Mouse (Mus musculus) spleen, postnatal 14 days (tissue): ENCODE data around the gene Cntnap1.
"Not testable (repeated sequence)": the region's sequence is repeated elsewhere in the genome, so short reads cannot be mapped to it uniquely, and the experiment has no call there.

Experiments
- DNase-seq, 2 experiments: peaks; one replicate each; pipeline ENCODE4 v3.0.0; 2021 to 2022; ENCODE audit warnings: low spot score in 2 of 2

Gene Cntnap1

GRCm38 (mm10) chr11:101149178-101150105 lies 20.9 kb upstream of the Cntnap1 start:
- DNase-seq, result no peak

- no peak for DNase-seq
Observed at GRCm38 (mm10) chr11:101151063-101151462, 19.3 kb upstream of the Cntnap1 start.

- no peak for DNase-seq
Observed at GRCm38 (mm10) chr11:101152825-101153224, 17.5 kb upstream of the Cntnap1 start.

- no peak for DNase-seq
Observed at GRCm38 (mm10) chr11:101154648-101155047, 15.7 kb upstream of the Cntnap1 start.

- no peak for DNase-seq
Observed at GRCm38 (mm10) chr11:101155151-101155550, 15.2 kb upstream of the Cntnap1 start.

- DNase-seq, result no peak
Observed at GRCm38 (mm10) chr11:101155728-101156371, 14.5 kb upstream of the Cntnap1 start, which contains the start of gene Tubg2. Tubg2 (plus strand) TSS chr11:101155907.

GRCm38 (mm10) chr11:101160151-101160550 lies 10.2 kb upstream of the Cntnap1 start:
- DNase-seq, result not testable (repeated sequence)

GRCm38 (mm10) chr11:101160981-101161505 lies 9.3 kb upstream of the Cntnap1 start:
- not testable (repeated sequence) for DNase-seq

GRCm38 (mm10) chr11:101161551-101161950 lies 8.8 kb upstream of the Cntnap1 start:
- no peak for DNase-seq

- DNase-seq, result no peak
Observed at GRCm38 (mm10) chr11:101162301-101162700, 8.0 kb upstream of the Cntnap1 start.

GRCm38 (mm10) chr11:101162772-101163171 lies 7.6 kb upstream of the Cntnap1 start:
- no peak for DNase-seq

GRCm38 (mm10) chr11:101163476-101164350 lies 6.6 kb upstream of the Cntnap1 start:
- DNase-seq, result no peak

- no peak for DNase-seq
Observed at GRCm38 (mm10) chr11:101164351-101164665, 6.0 kb upstream of the Cntnap1 start.

GRCm38 (mm10) chr11:101164677-101165580 lies 5.4 kb upstream of the Cntnap1 start:
- DNase-seq, result no peak

- DNase-seq, result no peak
Observed at GRCm38 (mm10) chr11:101166357-101166756, 4.0 kb upstream of the Cntnap1 start.

- no peak for DNase-seq
Observed at GRCm38 (mm10) chr11:101167211-101167962, 2.9 kb upstream of the Cntnap1 start.

GRCm38 (mm10) chr11:101167963-101168300 lies 2.4 kb upstream of the Cntnap1 start:
- no peak for DNase-seq

- no peak for DNase-seq
Observed at GRCm38 (mm10) chr11:101168301-101168980, 1.9 kb upstream of the Cntnap1 start.

GRCm38 (mm10) chr11:101169301-101170107 lies 819 bp upstream of the Cntnap1 start:
- DNase-seq, result no peak
